Mouse (Mus musculus): ENCODE data around the gene Rtp3. TPM values are rescaled to one million over a fixed set of nuclear protein-coding genes. Genes with fewer than 3 reads are reported as not detected.

Gene Rtp3
- total RNA-seq (2015; ENCODE audit: low replicate concordance) (not detected in 2 replicates), total RNA-seq (2017; ENCODE audit: low replicate concordance) (not detected in 2 replicates)

GRCm38 (mm10) chr9:110990204-110990603, at the start of gene Rtp3:
Gene Rtp3 (minus strand): TSS chr9:110990583.
- no peak for ATAC-seq (replicated peaks; ENCODE audit: low FRiP score, poor library complexity, severe bottlenecking)

DNA sequence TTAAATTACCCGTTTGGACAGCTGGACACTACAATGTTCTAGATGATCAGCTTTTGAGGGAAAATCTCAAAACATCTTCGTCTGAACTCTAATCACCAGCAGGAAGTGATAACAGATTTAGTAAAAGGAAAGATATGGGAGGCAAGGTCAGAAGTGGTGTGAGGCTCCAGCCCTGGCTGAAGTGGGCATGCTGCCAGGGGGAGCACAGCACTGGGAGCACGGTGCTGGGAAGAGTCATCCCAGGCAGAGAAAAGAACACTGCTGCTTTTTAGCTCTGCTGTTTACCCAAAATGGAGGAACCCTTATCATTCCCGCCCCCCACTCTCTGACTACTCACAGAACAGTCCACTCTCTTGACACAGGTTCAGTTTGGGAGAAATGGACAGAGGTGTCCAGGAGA, 49.6 kb upstream of the Rtp3 start:
- ATAC-seq (replicated peaks; ENCODE audit: low FRiP score, poor library complexity, severe bottlenecking) = no peak

- no peak for ATAC-seq (replicated peaks; ENCODE audit: low FRiP score, poor library complexity, severe bottlenecking)
Measured at GRCm38 (mm10) chr9:111033717-111034116, 43.3 kb upstream of the Rtp3 start.

DNA sequence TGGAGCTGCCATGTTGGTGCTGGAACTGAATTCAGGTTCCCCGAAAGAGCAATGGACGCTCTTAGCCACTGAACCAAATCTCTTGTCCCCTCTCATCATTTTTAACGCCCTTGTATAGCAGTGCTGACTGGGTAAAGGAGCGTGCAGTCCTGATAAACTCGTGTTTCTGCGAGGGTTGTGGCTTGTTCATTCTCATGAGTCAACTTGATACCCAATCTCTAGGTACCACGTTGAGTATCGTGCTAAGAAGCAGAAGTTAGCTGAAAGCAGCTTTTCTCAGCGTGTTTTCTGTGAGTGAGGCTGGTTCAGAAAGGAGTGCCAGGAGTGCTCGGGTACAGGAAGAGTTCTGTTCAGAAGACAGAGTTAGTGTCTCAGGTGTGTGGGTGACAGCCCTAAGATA, 36.4 kb upstream of the Rtp3 start:
- no peak for ATAC-seq (replicated peaks; ENCODE audit: low FRiP score, poor library complexity, severe bottlenecking)

DNA sequence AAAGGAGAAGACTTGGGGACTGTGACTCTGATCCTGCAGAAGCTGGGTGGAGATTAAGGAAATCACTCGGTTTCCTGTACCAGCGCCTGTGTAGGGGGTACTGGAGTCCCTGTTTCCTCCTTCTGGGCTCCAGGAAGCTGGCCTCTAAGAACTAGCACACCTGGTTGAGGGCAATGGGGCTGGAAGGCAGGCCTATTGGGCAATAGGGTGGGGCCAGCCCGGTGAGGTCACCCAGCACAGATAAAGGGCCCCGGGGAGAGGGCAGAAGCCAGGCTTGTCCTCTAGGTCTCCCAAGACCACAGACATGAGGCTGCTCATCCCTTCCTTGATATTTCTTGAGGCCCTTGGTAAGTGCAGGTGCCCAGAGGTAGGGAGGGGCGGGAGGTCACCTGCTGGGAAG, 28.6 kb upstream of the Rtp3 start, which contains the start of gene Ltf:
Gene Ltf (plus strand): TSS at position 250 of the 400 bp plus-strand sequence.
- no peak for ATAC-seq (replicated peaks; ENCODE audit: low FRiP score, poor library complexity, severe bottlenecking)

DNA sequence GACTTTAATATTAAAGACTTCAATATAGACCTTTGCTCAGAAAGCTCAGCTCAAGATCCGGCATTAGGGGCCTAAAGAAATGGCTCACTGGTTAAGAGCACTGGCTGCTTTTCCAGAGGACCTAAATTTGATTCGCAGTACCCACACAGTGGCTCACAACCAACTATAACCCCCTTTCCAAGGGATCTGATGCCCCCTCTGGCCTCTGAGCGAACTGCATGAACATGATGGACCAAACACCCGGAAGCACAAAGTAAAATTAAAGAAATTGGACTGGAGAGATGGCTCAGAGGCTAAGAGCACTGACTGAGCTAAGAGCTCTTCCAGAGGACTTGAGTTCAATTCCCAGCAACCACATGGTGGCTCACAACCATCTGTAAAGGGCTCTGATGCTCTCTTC, 25.3 kb upstream of the Rtp3 start:
- ATAC-seq (replicated peaks; ENCODE audit: low FRiP score, poor library complexity, severe bottlenecking) = no peak

DNA sequence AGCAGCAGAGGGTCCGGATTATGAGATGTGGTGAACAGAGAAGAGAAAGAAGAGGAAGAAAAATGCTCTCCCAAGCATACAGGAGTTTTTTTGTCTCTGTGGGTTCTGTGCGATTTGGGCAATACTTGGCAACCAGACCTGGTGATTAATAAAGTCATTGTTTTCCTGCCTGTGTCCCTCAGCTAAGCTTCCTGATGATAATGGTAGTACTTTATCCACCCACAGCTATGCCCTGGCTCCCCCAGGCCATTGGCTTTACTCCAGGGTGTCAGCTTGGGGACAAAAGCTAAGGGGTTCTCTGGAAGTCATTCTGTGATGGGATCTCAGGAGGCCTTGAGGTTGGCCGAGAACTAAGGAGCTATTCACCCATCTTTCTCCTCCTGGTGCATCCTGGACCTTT, 21.7 kb upstream of the Rtp3 start:
- 0 out of 2 replicates have a peak, but pooled peaks have one; percentile 45 for ATAC-seq (replicated peaks; ENCODE audit: low FRiP score, poor library complexity, severe bottlenecking)

GRCm38 (mm10) chr9:111011550-111011949, 21.2 kb upstream of the Rtp3 start:
- no peak for ATAC-seq (replicated peaks; ENCODE audit: low FRiP score, poor library complexity, severe bottlenecking)

- ATAC-seq (replicated peaks; ENCODE audit: low FRiP score, poor library complexity, severe bottlenecking) = no peak
Measured at GRCm38 (mm10) chr9:111009763-111010162, 19.4 kb upstream of the Rtp3 start.

GRCm38 (mm10) chr9:111006544-111006943, 16.2 kb upstream of the Rtp3 start:
- no peak for ATAC-seq (replicated peaks; ENCODE audit: low FRiP score, poor library complexity, severe bottlenecking)

DNA sequence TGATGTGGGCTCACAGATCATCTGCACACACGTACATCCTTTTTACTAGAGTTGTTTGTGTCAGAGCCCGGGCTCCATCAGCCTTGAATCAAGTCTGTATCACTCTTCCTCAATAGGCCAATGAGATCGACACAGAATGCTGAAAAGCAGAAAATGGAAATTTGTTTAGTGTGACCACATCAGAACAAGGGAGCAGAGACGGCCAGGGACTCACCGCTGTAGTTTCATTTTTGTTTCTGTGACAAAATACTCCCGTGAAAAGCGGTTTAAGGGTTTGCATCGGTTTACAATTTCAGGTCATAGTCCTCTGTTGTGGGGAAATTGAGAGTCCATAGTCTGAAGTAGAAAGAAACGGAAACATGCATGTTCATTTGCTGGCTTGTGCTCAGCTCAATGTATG, 12.9 kb upstream of the Rtp3 start:
- ATAC-seq (replicated peaks; ENCODE audit: low FRiP score, poor library complexity, severe bottlenecking) = no peak

DNA sequence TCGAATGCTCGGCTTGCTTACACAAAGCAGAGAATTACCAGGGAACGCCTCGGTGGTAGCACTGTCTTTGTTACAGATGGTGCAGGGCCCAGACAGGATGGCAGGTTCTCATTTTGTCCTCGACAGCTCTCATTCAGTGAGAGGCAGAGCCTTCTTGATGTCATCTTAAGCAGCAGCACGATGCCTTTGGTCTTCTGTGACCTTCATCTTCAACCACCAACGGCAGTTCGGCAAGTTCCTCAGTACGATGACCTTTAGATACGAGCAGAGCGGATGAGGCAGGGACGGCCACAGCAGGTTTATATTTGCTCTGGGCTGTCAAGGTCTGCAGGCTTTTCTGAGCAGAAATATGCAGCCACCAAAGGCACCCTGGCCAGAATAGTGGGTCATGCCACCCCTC, 11.2 kb upstream of the Rtp3 start:
- ATAC-seq (replicated peaks; ENCODE audit: low FRiP score, poor library complexity, severe bottlenecking) = no peak

DNA sequence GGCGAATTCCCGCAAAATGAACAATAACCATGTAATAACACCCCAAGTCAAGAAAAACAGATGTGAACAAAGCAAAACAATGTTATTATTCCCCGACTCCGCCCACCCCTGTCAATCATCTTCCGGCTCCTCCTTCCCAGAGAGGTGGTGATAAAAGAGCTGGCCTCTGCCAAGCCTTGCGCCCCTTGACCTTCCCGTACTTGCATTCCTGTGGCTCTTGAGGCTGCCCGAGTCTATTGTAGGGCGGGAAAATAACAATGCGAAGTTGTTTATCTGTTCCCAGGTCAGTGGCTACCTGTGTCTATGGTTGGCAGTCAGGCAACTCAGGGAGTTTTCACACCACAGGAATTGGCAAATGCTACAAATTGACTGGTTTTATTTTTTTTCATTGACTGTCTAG, 9.5 kb upstream of the Rtp3 start:
- no peak for ATAC-seq (replicated peaks; ENCODE audit: low FRiP score, poor library complexity, severe bottlenecking)

DNA sequence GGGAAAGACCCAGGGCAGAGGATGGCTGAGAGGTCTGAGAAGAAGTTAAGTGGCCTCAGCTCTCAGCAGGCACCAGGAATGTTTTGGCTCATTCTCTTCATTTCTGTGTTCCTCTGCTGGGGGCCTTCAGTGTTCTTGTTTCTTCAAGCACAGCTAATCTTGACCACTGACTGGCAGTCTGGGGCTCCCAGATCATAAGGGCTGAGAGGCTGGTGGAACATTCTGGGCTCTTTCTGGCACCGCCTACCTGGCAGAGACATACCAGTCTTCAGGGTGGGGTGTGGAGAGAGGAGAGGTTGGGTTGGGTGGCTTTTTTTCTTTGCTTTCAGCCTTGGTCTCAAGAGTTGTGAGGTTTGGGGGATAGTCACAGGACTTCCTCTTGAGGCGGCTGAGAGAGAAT, 8.7 kb upstream of the Rtp3 start:
- no peak for ATAC-seq (replicated peaks; ENCODE audit: low FRiP score, poor library complexity, severe bottlenecking)

DNA sequence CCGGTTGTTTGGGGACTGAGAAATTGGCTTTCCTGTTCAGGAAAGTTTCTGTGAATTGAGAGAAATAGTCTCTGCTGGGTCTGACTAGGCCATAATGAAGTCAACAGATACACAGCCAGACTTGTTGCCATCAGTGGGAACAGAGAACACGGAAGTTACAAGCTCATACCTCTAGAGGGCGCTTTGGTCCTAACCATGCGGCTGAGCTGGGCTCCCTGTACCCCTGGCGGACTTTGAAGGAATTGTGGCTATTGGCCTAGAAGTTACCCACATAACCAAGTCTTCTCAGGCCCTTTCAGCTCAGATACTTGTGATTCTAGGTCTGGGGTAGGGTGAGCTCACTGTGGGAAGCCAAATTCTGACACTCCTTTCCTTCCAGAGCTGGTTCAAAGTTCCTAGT, 6.9 kb upstream of the Rtp3 start:
- peak; percentile 90 for ATAC-seq (replicated peaks; ENCODE audit: low FRiP score, poor library complexity, severe bottlenecking)

DNA sequence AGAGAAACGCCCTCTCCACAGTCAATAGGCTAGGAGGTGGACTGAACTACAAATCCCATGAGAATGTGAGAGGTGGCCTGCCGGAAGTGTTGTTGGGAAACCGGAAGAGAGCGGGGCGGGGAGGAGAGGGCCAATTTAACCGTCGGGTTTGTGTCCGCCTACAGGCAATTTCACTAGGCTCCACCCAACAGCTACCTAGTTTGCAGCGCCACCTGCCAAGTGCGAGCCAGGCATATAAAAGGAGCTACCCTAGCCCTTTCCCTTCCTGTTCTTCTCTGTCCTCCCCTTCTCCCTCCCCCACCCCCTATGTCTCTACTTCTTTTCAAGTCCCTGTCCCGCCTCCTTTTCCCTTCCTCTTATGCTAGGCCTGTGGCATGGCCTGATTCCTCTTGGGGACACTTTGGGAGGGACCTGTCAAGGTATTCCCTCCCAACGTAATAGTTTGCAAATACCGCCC, 4.4 kb upstream of the Rtp3 start:
- peak; percentile 84 for ATAC-seq (replicated peaks; ENCODE audit: low FRiP score, poor library complexity, severe bottlenecking)

GRCm38 (mm10) chr9:110993281-110993709, 2.9 kb upstream of the Rtp3 start:
- no peak for ATAC-seq (replicated peaks; ENCODE audit: low FRiP score, poor library complexity, severe bottlenecking)

DNA sequence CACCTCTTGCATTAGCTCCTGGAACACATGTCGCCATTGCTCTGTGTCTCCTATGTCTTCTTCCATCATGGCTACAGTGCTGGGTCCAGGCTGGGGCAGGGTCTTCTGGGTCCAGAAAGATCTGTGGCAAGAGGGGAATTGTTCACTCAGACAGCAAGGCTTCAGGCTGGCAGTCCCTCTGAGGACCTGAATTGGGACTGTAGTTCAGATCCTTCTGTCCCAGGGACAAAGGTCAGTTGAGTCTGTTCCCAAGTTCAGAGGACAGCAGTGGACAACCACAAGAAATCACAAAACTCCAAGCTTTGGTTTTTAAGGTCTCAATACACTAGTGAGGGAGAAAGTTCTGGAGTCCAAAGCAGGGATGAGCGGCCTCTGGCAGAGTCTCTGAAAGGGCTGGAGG, 840 bp downstream of the Rtp3 start:
- ATAC-seq (replicated peaks; ENCODE audit: low FRiP score, poor library complexity, severe bottlenecking) = no peak

- ATAC-seq (replicated peaks; ENCODE audit: low FRiP score, poor library complexity, severe bottlenecking) = no peak
Measured at GRCm38 (mm10) chr9:110989141-110989540, 1.2 kb downstream of the Rtp3 start.

DNA sequence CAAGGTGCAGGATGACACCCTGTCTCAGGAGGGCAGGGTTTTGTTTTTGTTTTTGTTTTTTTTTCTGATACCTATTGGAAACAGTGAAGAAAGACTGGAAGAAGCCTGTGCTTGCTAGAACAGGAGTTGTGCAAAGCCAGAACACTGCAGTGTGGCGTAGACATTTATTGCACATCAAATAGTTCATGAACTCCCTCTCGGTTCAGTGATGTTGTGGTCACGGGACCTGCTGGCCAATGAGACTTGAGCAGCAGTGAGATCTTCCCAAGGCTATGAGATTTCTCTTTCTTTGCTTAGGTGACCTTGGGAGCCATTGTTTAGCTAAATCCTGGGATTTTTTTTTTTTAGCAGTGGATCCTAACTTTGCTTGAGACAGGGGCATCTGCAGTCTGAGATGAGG, 2.3 kb downstream of the Rtp3 start:
- no peak for ATAC-seq (replicated peaks; ENCODE audit: low FRiP score, poor library complexity, severe bottlenecking)

DNA sequence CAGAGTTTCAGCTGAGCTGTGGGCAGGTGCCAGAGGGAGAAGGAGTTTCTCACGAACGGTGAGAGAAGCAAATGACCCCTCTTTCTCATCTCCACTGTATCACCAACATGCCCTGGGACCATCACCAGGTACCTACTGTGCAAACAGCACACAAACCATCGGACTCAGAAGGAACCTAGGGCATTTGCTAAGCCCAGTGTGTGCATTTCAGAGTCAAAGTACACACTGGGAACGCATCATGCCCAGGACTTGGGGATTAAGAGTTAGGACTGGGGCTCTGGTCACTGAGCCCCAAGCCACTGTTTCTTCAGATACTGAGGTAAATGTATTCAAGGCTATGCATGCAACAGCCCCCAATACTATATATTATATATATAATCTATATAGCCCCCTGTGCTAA, 3.1 kb downstream of the Rtp3 start:
- no peak for ATAC-seq (replicated peaks; ENCODE audit: low FRiP score, poor library complexity, severe bottlenecking)

GRCm38 (mm10) chr9:110985951-110986350, 4.4 kb downstream of the Rtp3 start:
- no peak for ATAC-seq (replicated peaks; ENCODE audit: low FRiP score, poor library complexity, severe bottlenecking)

Data from erythroblast, adult 5-6 weeks (primary cell).